Mouse (Mus musculus) common myeloid progenitor, adult 5-6 weeks (primary cell): Measurements from ENCODE around the gene Acer1. TPM values are rescaled to one million over a fixed set of nuclear protein-coding genes. Genes with fewer than 3 reads are reported as not detected.
"Not testable (repeated sequence)": the region's sequence is repeated elsewhere in the genome, so short reads cannot be mapped to it uniquely, and the experiment has no call there.

Source experiments
- ATAC-seq: replicated peaks from 2 replicates; pipeline ENCODE4 v1.8.0; 2016; ENCODE audit warnings: low read depth, mild to moderate bottlenecking, moderate TSS enrichment, inconsistent platforms; ENCODE audit not compliant: poor library complexity, severe bottlenecking
- total RNA-seq: library from RNA; stranded (forward); fragments of 200-1000, 187-1606 nt; gene quantifications from 2 replicates; pipeline ENCODE4 v1.2.3, GENCODE M21; 2017

Acer1 gene
- total RNA-seq, 1 experiment from 2014 or later, result not detected

DNA sequence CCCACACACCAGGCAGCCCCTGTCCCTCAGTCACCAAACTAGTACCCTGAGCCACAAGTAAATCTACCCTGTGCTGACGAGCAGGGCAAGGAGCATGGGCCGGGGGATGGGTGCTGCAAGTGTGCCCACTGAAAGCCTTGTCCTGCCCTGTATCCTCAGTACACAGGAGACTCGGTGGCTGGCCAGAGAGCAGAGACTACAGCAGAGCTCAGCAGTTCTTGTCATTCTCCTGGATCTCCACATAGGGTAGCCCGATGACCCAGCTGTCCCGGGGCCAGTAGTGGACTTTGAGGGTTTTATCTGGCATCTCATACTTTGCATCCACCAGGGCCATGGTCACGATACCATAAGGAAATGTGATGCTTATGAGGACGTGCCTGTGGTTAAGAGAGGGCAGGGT, 27.1 kb downstream of the Acer1 start:
- ATAC-seq, result no peak

DNA sequence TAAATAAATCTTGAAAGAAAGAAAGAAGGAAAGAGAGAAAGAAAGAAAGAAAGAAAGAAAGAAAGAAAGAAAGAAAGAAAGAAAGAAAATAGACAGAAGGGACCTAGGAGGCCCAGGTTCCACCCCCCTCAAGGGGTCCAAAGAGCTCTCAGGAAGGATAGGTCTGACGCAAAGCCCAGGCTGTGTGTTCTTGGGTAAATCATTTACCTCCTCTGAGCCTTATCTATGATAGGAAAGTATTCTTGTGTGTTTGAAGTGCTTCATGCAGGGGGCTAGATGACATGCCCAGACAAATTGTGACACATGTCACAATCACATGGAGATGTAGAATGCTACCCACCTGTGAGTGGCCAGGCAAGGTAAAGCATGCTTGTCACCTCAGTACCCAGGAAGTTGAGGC, 29.3 kb downstream of the Acer1 start:
- no peak for ATAC-seq

DNA sequence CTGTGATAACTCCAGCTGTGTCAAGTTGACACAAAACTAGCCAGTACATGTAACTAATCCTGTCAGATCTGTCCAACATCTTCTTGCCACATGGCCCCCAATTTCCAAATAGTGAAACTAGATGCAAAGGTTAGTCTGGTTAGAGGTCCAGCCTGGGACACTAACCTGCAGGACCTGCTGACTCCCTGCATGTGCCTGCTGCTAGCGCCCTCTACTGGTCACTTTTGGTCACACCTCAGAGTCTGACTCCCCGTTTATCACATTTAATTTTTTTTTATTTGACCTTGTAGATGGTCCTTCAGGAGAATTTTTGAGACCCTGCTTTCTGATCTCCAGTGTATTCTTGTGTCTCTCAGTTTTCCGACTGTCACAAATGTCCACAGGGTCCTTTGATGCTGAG, 31.0 kb downstream of the Acer1 start:
- peak; percentile 82 for ATAC-seq

DNA sequence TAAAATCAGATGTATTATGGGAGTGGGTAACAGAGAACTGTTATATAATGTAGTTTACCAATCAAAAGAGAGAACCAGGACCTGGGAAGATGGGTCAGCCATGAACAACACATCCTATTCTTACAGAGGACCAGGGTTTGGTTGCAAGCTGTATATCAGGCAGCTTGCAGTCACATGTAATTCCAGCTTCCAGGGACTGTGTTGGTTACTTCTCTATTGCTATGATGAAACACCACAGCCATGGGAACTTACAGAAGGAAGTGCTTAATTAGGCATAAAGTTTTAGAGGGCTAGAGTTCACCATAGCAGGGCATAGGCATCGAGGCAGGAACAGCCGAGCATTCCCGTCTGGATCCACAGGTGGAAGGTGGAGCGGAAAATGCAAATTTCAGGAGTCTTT, 43.2 kb downstream of the Acer1 start:
- 0 out of 2 replicates have a peak, but pooled peaks have one; percentile 6 for ATAC-seq

DNA sequence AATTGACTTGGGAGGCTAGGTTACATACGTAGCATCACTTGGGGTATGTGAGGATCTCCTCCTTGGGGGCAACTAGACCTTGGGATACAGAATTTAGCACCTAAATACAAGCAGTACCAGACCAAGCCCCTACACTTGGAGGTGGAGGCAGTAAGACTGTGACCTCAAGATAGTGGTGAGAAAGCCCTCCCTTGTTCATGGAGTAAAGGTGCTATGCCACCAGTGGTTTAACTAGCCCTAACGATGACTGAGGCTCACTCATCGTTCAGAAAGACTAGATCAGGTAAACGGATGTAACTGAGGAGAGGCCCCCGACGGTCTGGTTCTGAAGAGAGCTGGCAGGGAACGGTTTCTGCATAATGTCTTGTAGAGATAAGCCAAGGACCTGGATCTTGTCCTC, 45.2 kb downstream of the Acer1 start:
- ATAC-seq, result no peak

DNA sequence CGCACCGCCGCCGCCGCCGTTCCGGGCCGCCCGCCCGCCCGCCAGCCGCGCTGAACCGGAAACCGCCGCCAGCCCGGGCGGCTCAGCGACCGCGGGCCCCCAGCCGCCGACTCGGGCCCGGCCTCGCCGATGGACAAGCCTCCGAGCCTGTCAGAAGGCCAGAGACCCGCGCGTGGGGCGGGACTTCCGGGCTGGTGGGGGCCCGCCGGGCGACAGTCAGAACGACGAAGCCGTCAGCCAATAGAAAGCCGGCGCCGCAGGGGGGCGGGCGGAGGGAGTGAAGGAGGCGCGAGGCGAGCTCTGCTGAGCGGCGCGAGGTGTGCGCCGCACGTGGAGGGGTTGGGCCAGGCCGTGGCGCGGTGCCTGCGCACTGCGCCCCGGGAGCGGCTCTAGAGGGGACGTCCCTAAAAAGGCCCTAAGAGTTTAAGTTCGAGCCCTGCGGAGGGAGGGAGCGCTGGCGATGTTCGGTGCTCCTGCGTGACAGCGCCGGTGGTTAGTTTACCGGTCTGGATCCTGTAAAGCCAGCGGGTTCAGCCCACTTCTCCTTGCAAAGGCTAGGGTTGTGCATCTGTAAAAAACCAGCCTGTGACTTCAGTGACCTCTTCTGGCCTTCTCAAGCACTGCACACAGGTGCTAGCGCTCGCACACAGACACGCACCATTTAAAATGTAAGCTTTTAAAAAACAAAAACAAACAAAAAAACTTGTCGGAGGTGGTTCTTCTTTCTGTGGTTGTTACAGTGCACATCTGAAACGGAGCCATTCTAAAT, 46.4 kb downstream of the Acer1 start, which contains the start of gene Mllt1:
TSS of gene Mllt1 (minus strand) at position 53 of the 769 bp plus-strand sequence.
- ATAC-seq, result peak; percentile 93

DNA sequence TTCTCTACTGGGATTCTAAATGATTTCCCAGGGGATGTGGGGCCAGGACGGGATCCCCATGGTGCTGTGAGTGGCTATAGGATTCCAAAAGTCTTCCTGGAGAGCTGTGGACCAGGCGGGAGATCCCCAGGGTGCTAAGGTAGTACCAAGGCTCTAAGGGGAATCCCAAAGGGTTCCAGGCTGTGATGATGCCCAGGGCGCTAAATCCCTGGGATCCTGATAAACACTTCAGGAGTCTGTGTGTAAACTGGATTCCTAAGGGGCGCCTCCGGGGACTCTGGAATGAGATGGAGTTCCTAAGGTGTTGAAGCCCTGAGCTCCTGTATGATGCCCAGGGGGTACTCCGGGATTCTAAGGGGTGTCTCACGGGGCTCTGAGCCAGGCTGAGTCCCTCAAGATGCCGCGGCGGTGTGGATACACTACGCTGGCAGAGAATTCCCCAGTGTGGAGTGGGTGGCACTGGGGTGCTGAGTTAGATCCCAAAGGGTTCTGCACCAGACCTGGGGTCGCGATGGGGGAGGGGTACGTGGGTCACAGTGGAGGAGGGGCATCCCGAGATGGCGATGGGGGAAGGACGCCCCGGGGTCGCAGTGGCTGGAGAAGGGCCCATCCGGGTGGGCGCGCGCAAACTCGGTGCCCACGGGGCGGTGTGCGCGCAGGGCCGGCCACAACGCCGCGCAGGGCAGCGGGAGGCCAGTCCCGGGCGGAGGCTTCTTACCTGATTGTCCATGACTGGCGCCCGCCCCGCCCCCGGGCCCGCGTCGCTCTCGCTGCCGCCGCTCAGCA, 47.2 kb downstream of the Acer1 start:
- ATAC-seq, result peak; percentile 13; the same call in 1 of the 2 replicates

DNA sequence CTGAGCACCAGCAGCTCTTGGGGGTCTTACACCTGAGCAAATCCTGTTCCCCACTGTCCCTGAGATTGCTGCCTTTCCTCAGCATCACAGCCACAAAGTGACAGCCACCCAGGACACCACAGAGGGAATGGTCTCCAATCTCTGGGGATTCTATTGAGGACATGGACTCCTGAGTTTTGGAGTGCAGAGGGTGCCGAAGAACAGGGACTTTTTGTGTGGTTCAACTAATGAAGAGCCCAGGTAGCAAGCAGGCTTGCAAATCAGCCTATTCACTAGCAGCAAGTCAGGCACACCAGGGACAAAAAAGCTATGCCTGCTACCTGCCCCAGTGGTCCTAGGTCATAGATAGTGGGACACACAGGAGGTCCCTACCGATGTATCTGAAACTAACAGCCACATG, 48.5 kb downstream of the Acer1 start:
- ATAC-seq, result no peak

DNA sequence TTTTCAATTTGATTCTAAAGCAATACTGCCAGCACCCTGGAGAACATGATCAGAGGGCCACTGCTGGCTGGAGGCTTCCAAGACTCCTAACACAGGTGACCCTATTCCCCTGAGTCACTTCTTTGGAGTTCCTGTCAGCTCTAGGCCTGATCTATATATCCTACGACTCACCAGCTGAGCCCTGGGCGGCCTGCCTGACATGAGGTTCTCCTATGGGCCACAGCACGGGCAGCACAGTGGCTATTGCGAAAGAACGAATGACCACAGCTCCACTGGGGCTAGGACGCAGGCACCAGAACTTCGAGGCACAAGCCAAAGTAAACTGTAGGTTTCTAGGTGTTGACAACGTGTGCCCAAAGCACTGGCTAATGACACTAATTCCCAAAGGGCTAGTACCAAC, 51.9 kb downstream of the Acer1 start:
- no peak for ATAC-seq

DNA sequence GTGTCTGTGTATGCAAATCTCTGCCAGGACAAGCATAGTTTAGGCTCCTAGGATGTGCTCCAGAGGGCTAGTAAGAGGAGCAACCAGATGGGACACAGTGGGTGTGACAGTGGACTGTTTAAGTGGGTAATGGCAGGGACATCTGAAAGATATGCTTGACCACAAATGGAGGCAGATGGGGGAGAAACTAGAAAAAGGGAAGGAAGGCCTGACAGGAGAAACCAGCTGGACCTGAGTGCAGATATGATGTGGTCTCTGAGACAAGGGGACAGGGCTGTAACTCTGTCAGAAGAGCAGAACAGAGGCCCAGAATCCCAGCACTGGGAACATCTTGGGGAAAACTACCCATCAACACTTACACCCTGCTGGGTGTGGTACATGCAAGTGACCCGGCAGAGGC, 52.4 kb downstream of the Acer1 start:
- ATAC-seq, result peak; percentile 83

DNA sequence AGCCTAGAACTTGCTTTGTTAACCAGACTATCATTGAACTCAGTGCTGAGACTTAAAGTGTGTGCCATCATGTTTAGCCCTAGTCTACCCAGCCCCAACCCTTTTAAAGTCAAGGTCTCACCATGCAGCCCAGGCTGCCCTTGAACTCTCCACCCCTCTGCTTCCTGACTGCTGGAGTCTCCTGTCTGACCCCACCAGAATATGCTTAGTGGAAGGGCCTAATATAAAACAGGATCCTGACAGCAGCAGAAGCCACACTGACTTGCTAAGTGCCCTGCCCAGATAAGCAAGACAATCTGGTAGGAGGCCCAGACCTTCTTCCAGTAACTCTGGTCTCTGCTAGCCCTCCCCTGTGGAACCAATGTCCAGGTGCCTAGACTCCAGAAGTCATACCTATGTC, 52.8 kb downstream of the Acer1 start:
- peak; percentile 46 for ATAC-seq

DNA sequence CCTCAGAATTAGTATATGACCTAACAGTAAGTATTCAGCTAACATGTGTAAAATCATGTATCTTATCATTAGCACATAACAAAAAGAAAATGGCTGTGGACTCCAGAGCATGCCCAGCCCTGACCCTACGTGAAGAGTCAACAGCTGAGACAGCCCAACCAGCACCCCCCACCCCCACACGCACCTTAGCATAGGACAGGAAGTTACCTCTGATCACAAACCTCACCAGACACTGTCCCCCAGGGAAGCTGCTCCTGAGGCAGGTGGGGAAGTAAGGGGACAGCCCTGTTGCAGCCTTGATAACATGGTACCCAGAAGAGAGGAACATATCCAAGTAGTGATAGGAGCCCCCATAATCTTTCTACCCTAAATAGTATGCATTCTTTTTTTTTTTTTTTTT, 55.9 kb downstream of the Acer1 start:
- no peak for ATAC-seq

DNA sequence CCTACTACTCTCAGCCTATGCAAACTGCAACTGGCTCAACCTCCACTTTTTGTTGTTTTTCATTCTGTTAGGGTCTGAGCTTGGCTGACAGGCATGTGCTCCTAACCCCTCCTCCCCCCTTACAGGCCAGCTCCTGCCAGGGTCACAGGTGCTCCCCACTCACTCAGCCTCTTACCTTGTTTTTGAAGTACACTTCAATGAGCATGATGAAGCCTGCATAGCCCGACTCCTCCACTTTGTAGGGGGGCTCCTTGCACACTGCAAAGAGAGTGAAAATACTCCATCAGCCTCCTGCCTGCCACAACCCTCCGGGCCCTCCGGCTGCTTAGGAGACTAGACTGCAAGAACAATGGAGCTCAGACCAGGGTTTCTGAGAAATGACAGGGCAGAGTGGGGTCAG, 62.2 kb downstream of the Acer1 start:
- no peak for ATAC-seq

DNA sequence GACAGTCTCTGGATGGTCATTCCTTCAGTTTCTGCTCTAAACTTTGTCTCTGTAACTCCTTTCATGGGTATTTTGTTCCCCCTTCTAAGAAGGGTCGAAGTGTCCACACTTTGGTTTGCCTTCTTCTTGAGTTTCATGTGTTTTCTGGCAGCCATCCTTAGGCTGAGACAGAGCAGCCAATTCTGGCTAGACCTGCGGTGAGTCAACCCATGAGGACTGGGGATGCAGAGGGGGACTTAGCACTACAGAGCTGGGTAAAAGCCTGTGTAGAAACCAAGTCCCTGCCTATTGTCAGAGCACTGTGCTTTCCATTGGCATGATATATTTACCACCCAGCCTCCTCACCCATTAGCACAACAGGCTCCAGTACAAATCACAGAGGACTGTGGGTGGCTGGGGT, 64.8 kb downstream of the Acer1 start:
- ATAC-seq, result no peak

DNA sequence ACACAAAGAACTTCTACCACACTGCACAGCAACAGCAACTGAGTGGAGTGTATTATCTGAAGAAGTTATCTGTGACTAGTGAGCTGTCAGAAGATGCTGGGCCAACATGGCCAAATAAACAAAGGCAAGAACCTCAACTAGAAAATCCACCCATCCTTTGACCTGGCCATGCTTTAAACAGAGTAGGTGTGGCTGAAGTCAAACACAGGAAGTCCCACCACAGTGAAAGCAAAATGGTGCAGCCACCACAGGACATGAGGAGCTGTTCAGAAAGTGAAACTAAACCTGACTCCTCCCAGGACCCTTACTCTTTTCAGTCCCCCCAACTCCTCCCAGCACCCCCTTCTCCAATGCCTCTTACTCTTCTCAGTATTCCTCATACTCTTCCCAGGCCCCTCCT, 68.5 kb downstream of the Acer1 start:
- peak; percentile 26; the same call in 1 of the 2 replicates for ATAC-seq

DNA sequence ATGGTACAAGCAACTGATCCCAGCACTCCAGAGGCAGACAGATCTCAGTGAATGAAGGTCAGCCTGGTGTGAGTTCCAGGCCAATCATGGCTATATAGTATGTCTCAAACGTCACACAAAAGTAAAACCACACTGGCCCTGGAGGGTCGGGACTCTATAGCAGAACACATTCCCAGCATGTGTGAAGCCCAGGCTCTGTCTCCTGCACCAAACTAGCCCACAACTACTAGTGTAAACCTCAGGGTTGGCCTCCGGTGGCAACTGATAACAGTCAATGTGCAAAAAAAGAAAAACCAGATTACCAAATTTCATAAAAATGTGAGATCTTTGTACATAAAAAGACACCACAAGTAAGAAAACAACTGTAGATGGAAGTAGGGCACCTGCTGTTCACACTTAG, 68.9 kb downstream of the Acer1 start:
- peak; percentile 21; the same call in 1 of the 2 replicates for ATAC-seq

DNA sequence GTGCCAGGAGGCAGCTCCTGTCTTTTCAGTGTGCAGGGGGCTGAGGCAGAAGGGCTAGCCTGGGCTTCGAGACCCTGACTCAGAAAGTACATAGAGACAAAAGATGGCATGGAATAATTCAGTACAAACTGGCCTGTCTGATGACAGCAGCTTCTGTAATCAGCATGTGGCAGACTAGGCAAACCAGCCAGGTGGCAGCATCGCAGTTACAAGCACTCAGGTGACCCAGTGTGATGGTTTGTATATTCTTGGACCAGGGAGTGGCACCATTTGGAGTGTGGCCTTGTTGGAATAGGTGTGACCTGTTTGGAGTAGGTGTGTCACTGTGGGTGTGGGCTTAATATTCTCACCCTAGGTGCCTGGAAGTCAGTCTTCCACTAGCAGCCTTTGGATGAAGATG, 72.2 kb downstream of the Acer1 start:
- not testable (repeated sequence) for ATAC-seq

DNA sequence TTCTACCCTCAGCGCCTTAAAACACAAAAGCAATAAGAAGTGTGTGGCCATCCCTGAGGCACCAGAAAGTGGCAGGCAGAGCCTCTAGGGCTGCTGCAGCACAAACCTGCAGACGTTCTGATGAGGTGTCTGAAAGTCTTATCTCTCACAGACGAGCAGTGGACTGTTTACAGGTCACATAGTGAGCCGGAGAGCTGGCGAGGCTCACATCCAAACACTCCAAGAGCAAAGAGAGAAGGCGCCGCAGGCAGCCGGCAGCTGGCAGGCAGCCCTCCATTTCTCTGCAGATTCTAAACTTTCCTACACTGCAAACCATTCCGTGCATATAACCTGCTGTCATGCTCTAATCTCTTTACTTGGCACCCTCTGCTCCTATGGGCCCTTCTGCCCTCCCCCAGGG, 74.0 kb downstream of the Acer1 start:
- no peak for ATAC-seq

DNA sequence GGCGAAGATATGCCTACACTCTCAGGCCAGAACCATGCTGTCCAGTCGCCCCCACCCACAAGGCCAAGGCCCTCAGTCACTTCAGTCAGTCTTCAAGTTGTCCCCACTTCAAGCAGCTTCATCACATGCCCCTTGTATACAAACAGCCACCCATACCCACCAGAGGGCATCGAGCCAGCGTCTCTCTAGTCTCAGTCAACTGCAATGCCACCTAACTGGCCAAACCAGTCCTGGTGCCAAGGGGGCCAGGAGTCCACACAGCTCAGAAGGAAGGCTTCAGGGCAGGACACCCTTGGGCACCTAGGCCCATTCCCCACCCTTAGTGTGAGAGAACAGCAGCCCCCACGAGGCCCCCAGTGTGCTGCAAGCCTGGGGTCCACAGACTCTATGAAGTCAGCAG, 74.8 kb downstream of the Acer1 start:
- ATAC-seq, result no peak

DNA sequence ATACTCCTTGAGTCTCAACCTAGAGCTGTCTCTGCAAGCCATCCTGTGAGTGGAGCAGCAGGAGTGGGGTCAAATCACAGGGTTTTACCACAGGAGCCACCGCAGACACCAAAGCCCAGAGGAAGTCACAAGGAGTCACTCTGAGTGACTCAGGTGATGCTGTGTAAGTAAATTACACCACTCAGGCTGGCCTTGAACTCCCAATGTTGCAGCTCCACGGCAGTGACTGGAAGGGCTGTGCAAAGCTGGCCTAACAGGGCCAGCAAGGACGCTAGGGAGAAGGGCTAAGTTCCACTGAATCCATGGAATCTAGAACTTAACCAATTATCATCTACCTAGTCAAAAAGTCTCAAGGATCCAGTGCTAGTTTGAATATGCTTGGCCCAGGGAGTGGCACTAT, 75.8 kb downstream of the Acer1 start:
- ATAC-seq, result no peak
